Mouse (Mus musculus): ENCODE data around the gene Fam117b. TPM values are rescaled to one million over a fixed set of nuclear protein-coding genes. Genes with fewer than 3 reads are reported as not detected.
A peak's percentile ranks its signal among the peaks of the same experiment; 100 is the strongest.

Fam117b gene
- total RNA-seq (2022) = 1 to 10 TPM; 4.1 to 5.9 (median 5.1) TPM

GRCm38 (mm10) chr1:59912413-59913157, at the start of gene Fam117b:
Fam117b (plus strand) TSS chr1:59913006.
- peak; percentile 96 for DNase-seq (ENCODE audit: low spot score in 2 of 2)

DNA sequence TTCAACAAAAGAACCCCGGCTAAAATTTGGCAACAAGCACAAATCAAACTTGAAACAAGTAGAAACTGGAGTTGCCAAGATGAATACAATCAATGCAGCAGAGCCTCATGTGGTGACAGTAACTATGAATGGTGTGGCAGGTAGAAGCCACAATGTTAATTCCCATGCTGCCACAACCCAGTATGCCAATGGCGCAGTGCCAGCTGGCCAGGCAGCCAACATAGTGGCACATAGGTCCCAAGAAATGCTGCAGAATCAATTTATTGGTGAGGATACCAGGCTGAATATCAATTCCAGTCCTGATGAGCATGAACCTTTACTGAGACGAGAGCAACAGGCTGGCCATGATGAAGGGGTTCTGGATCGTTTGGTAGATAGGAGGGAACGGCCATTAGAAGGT, 44.8 kb upstream of the Fam117b start:
- DNase-seq (ENCODE audit: low spot score in 2 of 2) = no peak

GRCm38 (mm10) chr1:59874023-59874422, 38.8 kb upstream of the Fam117b start:
- DNase-seq (ENCODE audit: low spot score in 2 of 2) = no peak

GRCm38 (mm10) chr1:59878098-59878497, 34.7 kb upstream of the Fam117b start:
- no peak for DNase-seq (ENCODE audit: low spot score in 2 of 2)

DNA sequence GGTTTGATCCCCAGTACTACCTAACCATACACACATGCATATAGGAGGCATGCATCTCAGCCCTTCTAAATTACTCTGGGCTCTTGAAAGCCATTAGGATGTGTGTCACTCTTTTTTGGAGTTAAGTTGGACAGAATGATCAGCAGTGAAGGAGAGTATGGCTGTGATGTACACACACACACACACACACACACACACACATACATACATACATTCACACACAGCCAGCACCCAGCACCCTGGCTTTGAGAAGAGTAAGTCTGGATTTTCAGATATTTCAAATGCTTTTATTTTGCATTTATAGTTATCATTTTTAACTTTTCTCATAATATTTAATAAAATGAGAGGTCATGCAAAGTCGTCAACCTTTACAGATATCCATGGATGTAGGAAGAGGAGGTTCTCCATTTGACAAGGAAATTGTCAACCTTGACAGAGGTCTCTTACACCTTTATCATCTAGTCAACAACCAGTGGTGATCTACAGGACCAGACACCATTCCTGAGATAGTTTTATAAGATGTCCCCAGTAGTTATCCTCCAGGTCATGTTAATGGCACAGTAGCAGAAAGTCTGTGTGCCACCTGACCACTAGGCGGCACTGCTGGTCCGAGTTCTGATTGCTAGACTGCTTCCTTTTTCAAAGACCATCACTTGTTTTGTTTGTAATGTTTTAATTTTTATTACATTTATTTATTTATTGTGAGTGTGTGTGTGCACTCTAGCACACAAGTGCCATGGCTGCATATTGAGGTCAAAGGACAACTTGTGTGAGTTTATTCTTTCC, 29.3 kb upstream of the Fam117b start:
- peak; percentile 11 to 39 for DNase-seq (ENCODE audit: low spot score in 2 of 2)

GRCm38 (mm10) chr1:59886899-59887298, 25.9 kb upstream of the Fam117b start:
- no peak for DNase-seq (ENCODE audit: low spot score in 2 of 2)

- no peak for DNase-seq (ENCODE audit: low spot score in 2 of 2)
Measured at GRCm38 (mm10) chr1:59888018-59888417, 24.8 kb upstream of the Fam117b start.

DNA sequence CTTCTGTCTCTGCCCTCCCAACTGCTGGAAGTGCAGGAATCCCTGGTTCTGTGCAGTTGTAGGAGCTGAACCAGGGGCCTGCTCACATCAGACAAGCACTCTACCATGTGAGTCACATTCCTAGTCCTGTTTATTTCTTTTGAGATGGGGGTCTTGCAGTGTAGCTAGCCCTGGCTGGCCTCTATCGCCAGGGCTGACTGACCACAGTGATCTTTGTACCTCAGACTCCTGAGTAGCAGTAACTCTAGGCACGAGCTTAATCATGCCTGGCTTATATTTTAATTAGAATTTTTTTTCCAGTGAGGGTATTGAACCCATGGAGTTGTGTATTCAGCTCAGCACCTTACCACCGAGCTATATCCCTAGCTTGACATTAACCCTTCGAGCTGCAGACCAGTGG, 21.6 kb upstream of the Fam117b start:
- DNase-seq (ENCODE audit: low spot score in 2 of 2) = no peak

DNA sequence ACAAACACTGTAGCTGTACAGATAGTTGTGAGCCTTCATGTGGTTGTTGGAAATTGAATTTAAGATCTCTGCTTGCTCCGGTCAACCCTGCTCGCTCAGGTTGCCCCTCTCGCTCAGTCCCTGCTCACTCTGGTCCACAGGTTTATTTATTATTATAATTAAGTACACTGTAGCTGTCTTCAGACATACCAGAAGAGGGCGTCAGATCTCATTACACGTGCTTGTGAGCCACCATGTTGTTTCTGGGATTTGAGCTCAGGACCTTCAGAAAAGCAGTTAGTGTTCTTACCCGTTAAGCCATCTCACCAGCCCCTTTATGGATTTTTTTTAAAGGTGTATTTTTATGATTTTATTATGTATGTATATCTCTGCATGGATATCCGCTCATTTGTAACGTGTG, 20.0 kb upstream of the Fam117b start:
- no peak for DNase-seq (ENCODE audit: low spot score in 2 of 2)

DNA sequence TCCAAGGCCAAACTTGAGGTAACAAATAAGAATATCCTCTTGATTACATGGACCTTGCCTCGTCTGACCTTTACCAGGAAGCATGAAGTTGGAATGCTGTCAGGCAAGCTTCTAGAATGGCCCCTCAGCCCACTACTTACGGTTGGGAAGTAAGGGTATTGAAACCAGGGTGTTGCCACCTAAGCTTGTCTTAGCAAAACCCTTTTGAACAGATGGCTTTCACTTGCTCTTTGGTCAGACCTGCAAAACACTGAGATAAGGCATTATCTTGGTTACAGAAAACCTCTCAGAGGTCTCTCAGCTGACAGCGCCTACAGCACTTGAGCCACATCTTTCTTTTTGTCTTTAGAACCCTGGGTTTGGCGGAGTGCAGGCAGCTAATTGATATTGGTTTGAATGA, 18.8 kb upstream of the Fam117b start:
- DNase-seq (ENCODE audit: low spot score in 2 of 2) = no peak

GRCm38 (mm10) chr1:59895456-59895855, 17.4 kb upstream of the Fam117b start:
- DNase-seq (ENCODE audit: low spot score in 2 of 2) = peak in 1 of 2 experiments; percentile 21

- DNase-seq (ENCODE audit: low spot score in 2 of 2) = no peak
Measured at GRCm38 (mm10) chr1:59897147-59897798, 15.5 kb upstream of the Fam117b start.

DNA sequence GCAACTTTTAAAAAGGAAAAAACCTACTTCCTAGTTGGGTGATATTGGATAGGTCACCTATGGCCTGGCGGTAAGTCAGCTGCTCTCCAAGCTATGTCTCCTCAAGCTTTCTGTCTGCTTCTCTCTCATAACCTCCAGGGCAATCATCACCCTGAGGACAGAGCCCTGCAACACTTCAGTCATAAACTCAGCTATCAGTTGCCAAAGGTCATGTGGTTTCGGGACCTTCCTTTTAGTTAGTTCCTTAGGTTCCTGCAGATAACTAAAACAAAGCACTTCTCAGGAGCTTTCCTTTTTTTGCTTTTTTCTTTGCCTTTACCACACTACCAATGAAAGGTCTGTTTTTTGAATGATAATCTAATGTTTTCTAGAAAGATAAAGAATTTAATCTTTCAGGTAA, 13.1 kb upstream of the Fam117b start:
- no peak for DNase-seq (ENCODE audit: low spot score in 2 of 2)

DNA sequence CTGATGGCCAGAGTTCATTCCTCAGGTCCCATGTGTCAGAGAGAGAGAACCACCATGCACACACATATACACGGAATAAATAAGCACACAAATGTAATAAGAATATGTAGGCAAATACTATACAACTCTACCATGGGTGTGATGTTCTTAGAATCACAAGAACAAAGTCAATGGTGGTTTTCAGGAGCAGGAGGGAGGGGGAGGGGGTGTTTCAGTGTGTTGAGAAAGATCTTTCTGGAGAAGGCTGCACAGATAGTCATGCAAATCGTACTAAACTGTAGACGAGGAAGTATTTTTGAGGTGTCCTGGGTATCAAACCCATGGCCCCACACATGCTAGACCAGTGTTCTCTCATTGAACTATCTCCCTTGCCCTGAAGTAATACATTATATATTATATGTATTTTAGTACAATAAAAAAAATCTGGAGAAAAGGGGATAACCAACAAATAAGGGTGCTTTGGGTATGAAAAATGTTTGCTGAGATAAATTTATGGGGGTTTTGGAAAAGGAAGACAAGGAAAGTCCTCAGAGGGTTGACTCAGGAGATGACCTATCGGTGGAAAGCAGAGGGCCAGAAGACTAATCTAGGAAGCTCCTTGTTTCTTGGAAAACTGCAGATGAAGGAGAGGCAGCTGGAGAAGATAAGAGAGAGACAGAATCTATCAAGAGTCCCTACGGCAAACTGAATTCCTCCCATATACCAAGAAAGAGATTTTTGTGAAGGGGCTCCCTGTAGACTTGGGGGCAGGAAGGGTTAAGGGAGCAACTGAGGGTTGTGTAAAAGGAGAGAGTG, 11.5 kb upstream of the Fam117b start:
- DNase-seq (ENCODE audit: low spot score in 2 of 2) = no peak

DNA sequence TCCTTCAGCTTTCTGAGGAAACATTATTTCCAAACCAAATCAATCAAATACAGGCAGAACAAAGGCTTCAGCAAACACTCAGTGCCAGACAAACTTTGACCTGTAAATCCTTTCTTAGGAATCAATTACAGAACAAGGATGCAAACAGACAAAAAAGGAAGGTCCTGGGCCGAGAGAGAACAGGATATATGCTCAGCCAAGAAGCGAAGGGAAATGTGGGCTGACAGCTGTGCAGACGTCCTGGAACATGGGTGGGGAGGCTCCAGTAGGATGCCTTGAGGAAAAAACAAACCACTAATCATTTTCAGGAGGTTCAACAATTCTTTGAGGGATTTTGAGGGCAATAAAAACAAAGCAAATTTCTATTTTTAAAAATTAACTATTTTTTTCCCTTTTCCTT, 10.2 kb upstream of the Fam117b start:
- no peak for DNase-seq (ENCODE audit: low spot score in 2 of 2)

- DNase-seq (ENCODE audit: low spot score in 2 of 2) = no peak
Measured at GRCm38 (mm10) chr1:59904630-59905295, 8.0 kb upstream of the Fam117b start.

DNA sequence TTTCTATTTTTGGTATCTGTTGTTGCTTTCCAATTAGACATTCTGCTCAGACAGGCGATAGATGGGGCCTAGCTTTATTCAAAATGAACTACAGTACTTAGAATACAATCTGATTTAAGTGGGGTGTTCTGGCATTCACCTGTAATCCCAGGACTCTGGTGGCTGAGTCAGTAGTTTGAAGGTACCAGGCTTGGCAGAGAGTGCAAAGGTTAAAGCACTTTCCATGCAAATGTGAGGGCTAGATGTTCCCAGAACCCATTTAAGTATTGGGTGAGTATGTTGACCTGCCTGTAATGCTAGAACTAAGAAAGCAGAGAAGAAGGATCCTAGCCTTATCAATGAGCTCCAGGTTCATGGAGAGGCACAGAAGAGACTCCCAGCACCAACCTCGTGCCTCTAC, 6.9 kb upstream of the Fam117b start:
- no peak for DNase-seq (ENCODE audit: low spot score in 2 of 2)

GRCm38 (mm10) chr1:59906819-59907521, 5.8 kb upstream of the Fam117b start:
- no peak for DNase-seq (ENCODE audit: low spot score in 2 of 2)

GRCm38 (mm10) chr1:59907700-59908099, 5.1 kb upstream of the Fam117b start:
- DNase-seq (ENCODE audit: low spot score in 2 of 2) = no peak

DNA sequence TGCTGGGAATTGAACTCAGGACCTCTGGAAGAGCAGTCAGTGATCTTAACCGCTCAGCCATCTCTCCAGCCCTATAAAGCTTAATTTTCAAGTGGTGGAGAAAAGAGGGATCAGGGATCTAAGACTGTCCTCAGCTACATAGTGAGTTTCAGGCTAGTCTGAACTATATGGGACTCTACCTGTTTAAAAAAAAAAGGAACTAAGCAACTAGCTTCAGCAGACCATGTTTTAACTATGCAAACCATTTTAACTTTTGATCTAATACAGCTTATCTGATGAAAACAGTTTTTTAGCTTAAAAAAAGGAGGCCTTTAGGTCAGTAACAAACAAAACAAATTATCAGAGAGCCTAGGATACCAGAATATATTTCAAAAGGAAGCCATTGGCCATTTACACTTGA, 1.9 kb upstream of the Fam117b start:
- DNase-seq (ENCODE audit: low spot score in 2 of 2) = no peak

Data from gastrocnemius, adult 8-10 months (tissue).